Mouse (Mus musculus): ENCODE measurements around the gene Hist1h4j. TPM values are rescaled to one million over a fixed set of nuclear protein-coding genes. Genes with fewer than 3 reads are reported as not detected.

Gene Hist1h4j
- polyA plus RNA-seq, 1 experiment from 2014 or later, result 2.4 TPM

DNA sequence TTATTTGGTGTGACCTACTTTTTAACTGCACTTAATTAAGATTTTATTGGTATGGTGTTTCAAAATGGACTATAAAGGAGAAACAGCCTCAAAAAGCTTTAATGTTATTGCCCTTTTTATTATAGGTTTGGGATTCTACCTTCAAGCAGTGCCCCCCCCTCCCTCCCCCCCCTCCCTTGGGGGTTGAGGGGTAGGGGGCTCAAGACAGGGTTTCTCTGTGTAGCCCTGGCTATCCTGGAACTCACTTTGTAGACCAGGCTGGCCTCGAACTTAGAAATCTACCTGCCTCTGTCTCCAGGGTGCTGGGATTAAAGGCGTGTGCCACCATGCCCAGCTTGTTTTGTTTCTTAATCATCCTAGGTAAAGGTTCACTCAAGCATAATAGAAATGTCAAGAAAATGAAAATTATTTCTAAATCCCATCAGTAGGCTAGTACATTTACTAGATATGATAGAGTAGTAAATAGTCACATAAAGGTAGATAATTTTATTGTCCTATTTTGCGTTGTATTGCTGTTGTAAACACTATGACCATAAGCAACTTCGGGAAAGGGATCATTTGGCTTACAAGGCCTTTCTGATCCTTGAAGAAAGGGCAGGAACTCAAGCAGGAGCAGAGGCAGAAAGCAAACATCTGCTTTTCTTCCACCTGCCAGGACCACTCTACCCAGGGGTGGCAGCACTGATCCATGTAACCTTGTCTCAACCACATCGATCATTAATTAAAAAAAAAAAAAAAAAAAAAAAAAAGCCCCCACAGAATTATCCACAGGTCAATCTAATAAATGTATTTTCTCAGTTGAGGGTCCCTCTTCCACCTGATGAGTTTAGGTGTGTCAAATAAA lies 11.6 kb upstream of the Hist1h4j start:
- Histone ChIP-seq H3K4me1 (ENCODE audit: control insufficient read depth, insufficient read depth, low read length) (peaks cover 15% of the 10 kb centered on the region; the same call in 1 of the 2 replicates), H3K9me3 (ENCODE audit: control insufficient read depth, low read length) (no peaks in the 10 kb centered on the region), H3K4me2 (replicated peaks; ENCODE audit: low read depth, low read length) (peak overlapping the region; percentile 36), H3K9ac (ENCODE audit: low read depth, low read length) (peak overlapping the region; percentile 66; the same call in 1 of the 2 replicates), H3K27ac (ENCODE audit: low read depth, low read length) (peak overlapping the region; percentile 57; the same call in 1 of the 2 replicates), H3K27me3 (ENCODE audit: control insufficient read depth, insufficient read depth, low read length) (no peaks in the 10 kb centered on the region), H3K4me3 (ENCODE audit: low read length) (no peak overlapping the region), H3K36me3 (ENCODE audit: control insufficient read depth, insufficient read depth, low read length) (no peaks in the 10 kb centered on the region)
- 27% methylated on average over 5 of the region's 5 CpGs for WGBS
- ATAC-seq (ENCODE audit: low FRiP score, low TSS enrichment), result no peak

DNA sequence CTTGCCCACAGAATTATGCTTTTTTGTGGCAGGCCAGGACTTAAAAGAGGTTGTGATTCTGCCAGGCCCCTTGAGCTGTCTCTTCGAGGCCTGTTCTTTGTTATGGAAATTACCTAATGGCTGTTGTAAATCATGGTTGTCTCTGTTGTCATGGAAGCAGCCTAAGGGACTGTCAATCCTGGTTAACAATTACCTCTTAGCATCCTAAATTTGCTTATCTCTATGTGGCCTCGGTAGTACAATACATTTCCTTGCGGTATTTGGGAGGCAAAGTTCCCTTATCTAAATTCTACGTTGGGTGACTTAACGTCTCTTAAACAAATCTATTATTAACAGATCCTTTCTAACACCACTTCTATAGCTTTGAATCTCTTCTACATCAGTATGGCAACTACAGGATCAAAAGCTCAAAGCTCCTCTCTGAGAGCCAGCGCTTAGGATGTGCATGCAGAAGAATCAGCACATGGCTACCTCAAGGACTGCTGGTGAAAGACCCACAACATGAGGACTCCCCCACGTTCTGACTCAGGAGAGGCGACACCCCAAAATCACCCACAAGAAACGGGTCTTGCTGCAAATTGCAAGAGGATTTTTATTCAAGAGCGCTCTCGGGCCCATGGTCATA lies 6.8 kb upstream of the Hist1h4j start:
- Histone ChIP-seq H3K27ac (ENCODE audit: low read depth, low read length) (no peak overlapping the region), H3K9me3 (ENCODE audit: control insufficient read depth, low read length) (no peaks in the 10 kb centered on the region), H3K4me3 (ENCODE audit: low read length) (no peak overlapping the region), H3K4me1 (ENCODE audit: control insufficient read depth, insufficient read depth, low read length) (0 out of 2 replicates have a peak, but pooled peaks cover 2% of the 10 kb centered on the region), H3K9ac (ENCODE audit: low read depth, low read length) (no peak overlapping the region), H3K4me2 (replicated peaks; ENCODE audit: low read depth, low read length) (no peak overlapping the region), H3K36me3 (ENCODE audit: control insufficient read depth, insufficient read depth, low read length) (no peaks in the 10 kb centered on the region), H3K27me3 (ENCODE audit: control insufficient read depth, insufficient read depth, low read length) (no peaks in the 10 kb centered on the region)
- 32% methylated on average over 9 of the region's 11 CpGs for WGBS
- ATAC-seq (ENCODE audit: low FRiP score, low TSS enrichment), result no peak

DNA sequence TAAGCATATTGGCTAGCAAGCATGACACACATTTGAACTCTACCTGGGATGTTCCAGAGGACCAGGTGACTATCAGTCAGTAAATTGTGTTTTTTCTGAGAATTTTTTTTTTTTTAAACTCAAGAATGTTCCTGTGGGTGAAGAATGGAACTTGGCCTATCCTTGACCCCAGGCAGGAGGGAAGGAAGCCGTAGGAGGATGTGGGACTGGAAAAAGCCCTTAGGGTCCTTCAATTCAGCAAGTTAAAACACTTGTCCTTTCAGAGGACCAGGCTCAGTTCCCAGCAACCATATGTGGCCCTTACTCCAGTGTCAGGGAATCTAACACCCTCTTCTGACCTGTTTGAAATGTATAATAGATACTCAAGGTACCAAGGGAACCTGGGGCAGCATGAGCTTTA lies 5.3 kb upstream of the Hist1h4j start:
- no peaks in the 10 kb centered on the region for H3K36me3 ChIP-seq (ENCODE audit: control insufficient read depth, insufficient read depth, low read length)
- no peak overlapping the region for H3K4me2 ChIP-seq (replicated peaks; ENCODE audit: low read depth, low read length)
- H3K27me3 ChIP-seq (ENCODE audit: control insufficient read depth, insufficient read depth, low read length), result no peaks in the 10 kb centered on the region
- H3K9ac ChIP-seq (ENCODE audit: low read depth, low read length), result no peak overlapping the region
- no peak for ATAC-seq (ENCODE audit: low FRiP score, low TSS enrichment)
- H3K4me1 ChIP-seq (ENCODE audit: control insufficient read depth, insufficient read depth, low read length), result 0 out of 2 replicates have a peak, but pooled peaks cover 2% of the 10 kb centered on the region
- no peak overlapping the region for H3K4me3 ChIP-seq (ENCODE audit: low read length)
- WGBS, result 39% methylated on average over 1 of the region's 1 CpGs
- no peak overlapping the region for H3K27ac ChIP-seq (ENCODE audit: low read depth, low read length)
- H3K9me3 ChIP-seq (ENCODE audit: control insufficient read depth, low read length), result no peaks in the 10 kb centered on the region

DNA sequence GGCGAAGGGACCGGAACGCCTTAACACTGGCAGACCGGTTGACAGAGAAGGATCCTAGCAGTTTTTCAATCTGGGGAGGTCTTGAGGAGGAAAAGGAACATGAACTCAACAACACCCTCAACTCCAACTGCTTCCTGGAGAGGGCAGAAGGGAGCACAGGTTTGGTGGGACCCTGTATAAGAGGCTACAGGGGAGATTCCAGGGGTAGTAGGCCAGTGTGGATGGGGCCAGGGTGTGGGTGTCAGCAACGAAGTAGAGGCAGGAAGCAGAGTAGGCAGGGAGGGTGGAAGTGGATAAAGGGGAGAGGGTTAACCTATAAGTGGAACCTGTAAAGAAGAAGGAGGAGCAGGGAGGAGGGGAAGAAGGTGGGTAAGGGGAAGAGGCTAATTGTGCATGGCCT lies 1.4 kb upstream of the Hist1h4j start:
- no peak overlapping the region for H3K4me2 ChIP-seq (replicated peaks; ENCODE audit: low read depth, low read length)
- H3K9me3 ChIP-seq (ENCODE audit: control insufficient read depth, low read length), result no peaks in the 10 kb centered on the region
- no peak overlapping the region for H3K9ac ChIP-seq (ENCODE audit: low read depth, low read length)
- peak overlapping the region; percentile 91 for H3K27ac ChIP-seq (ENCODE audit: low read depth, low read length)
- H3K27me3 ChIP-seq (ENCODE audit: control insufficient read depth, insufficient read depth, low read length), result no peaks in the 10 kb centered on the region
- no peaks in the 10 kb centered on the region for H3K36me3 ChIP-seq (ENCODE audit: control insufficient read depth, insufficient read depth, low read length)
- peak; percentile 38 for ATAC-seq (ENCODE audit: low FRiP score, low TSS enrichment)
- H3K4me1 ChIP-seq (ENCODE audit: control insufficient read depth, insufficient read depth, low read length), result no peaks in the 10 kb centered on the region
- 64% methylated on average over 5 of the region's 5 CpGs for WGBS
- H3K4me3 ChIP-seq (ENCODE audit: low read length), result no peak overlapping the region

DNA sequence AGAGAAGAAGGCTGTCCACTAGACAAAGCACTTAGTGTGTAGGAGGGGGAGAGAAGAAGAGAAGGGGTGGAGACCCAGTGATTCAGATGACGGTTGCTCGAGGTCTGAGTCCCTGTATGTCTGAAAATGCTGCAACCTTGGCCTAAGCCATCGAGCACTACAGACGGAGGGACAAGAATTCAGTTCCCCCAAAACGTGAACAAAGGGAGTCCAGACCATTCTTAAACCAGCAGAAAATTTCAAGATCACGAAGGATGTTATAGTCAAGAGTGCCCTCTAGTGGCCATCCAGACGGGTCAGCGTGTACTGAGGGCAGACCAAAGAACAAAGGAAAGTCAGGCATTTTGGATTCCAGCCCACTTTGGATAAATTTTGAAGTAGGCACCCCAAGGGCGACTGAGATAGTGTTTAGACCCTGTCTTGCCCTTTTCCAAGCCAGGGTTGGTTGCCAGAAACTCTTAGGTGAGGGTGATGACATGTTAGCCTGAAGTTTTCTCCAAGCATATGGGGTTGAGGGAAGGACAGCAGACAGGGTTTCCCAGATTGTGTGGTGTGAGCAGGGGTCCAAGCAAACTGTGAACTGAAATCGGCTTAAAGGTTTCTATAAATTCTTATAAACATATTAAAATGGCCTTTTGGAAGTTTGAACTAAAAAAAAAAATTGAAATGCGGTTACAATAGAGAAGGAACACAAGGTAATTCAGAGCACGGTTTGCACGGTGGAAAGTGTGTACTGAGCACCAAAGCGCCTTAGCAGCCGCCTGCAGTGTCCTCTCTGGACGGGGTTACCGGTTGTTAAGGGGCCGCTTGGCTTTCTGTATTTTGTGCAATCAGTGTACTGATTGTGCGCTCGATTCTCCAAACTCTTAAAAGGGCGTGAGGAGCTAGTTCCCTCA lies 606 bp upstream of the Hist1h4j start:
- ATAC-seq (ENCODE audit: low FRiP score, low TSS enrichment), result peak; percentile 81
- H3K27me3 ChIP-seq (ENCODE audit: control insufficient read depth, insufficient read depth, low read length), result no peaks in the 10 kb centered on the region
- peak overlapping the region; percentile 91 for H3K27ac ChIP-seq (ENCODE audit: low read depth, low read length)
- H3K4me1 ChIP-seq (ENCODE audit: control insufficient read depth, insufficient read depth, low read length), result no peaks in the 10 kb centered on the region
- no peaks in the 10 kb centered on the region for H3K9me3 ChIP-seq (ENCODE audit: control insufficient read depth, low read length)
- H3K9ac ChIP-seq (ENCODE audit: low read depth, low read length), result peak overlapping the region; percentile 74
- peak overlapping the region; percentile 58 for H3K4me3 ChIP-seq (ENCODE audit: low read length)
- under 1% methylated on average over 21 of the region's 21 CpGs for WGBS
- no peaks in the 10 kb centered on the region for H3K36me3 ChIP-seq (ENCODE audit: control insufficient read depth, insufficient read depth, low read length)
- H3K4me2 ChIP-seq (replicated peaks; ENCODE audit: low read depth, low read length), result peak overlapping the region; percentile 44

DNA sequence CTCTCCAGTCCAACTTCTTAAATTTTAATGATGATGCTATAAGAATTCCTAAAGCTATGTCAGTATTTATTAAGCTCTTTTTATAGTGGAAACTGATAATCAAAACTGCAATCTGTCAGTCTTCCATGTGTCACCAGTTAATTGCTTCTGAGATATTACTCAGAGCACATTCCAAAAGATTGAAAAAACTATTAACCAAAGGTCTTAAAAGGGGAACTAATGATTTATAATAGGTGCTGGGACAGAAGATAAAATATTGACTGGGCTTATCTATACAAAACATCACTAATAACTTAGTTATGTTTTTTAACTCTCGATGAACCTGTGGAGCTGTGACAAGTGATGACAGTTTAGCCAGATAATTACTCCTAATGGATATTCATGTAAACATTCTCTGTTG lies 10.1 kb downstream of the Hist1h4j start:
- H3K4me3 ChIP-seq (ENCODE audit: low read length), result no peak overlapping the region
- peaks cover 6% of the 10 kb centered on the region; the same call in 1 of the 2 replicates for H3K4me1 ChIP-seq (ENCODE audit: control insufficient read depth, insufficient read depth, low read length)
- no peak overlapping the region for H3K9ac ChIP-seq (ENCODE audit: low read depth, low read length)
- WGBS, result 73% methylated on average over 1 of the region's 1 CpGs
- no peak for ATAC-seq (ENCODE audit: low FRiP score, low TSS enrichment)
- H3K27me3 ChIP-seq (ENCODE audit: control insufficient read depth, insufficient read depth, low read length), result no peaks in the 10 kb centered on the region
- H3K4me2 ChIP-seq (replicated peaks; ENCODE audit: low read depth, low read length), result no peak overlapping the region
- H3K9me3 ChIP-seq (ENCODE audit: control insufficient read depth, low read length), result no peaks in the 10 kb centered on the region
- no peak overlapping the region for H3K27ac ChIP-seq (ENCODE audit: low read depth, low read length)
- no peaks in the 10 kb centered on the region for H3K36me3 ChIP-seq (ENCODE audit: control insufficient read depth, insufficient read depth, low read length)

DNA sequence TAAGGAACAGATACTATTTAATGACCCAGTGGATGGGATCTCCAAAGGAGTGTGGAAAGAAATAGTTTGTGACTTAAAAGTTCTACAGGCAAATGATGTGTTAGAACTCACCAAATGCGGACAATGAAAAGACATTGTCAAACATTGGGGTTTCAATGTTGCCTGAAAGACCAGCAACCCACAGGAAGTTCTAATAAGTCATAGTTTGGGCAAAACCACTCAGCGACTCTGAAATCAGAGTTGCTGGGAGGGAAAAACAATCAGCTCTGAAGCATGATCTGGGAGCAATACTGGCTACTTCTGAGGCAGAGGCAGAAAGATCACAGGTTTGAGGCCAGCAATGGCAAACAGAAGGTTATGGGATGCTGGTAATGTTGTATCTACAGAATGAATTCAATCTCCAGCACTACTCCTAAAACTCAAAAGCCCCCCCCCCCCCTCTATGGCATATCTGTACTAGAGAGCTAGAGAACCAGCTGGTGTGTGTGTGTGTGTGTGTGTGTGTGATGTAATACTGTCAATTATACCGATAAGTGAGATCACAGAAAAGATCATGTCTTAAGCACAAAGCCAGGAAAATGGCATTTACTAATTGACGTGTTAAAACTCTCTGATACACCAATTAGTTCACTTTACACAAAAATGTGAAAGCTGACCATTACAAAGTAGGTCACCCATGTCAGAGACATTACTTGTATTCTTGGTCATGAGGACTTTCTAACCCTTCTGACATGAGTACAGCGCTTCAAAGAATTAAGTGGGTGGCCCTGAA lies 14.7 kb downstream of the Hist1h4j start:
- Histone ChIP-seq H3K9ac (ENCODE audit: low read depth, low read length) (peak overlapping the region; percentile 77), H3K36me3 (ENCODE audit: control insufficient read depth, insufficient read depth, low read length) (no peaks in the 10 kb centered on the region), H3K9me3 (ENCODE audit: control insufficient read depth, low read length) (no peaks in the 10 kb centered on the region), H3K4me3 (ENCODE audit: low read length) (peak overlapping the region; percentile 63), H3K4me1 (ENCODE audit: control insufficient read depth, insufficient read depth, low read length) (peaks cover 16% of the 10 kb centered on the region), H3K27me3 (ENCODE audit: control insufficient read depth, insufficient read depth, low read length) (no peaks in the 10 kb centered on the region), H3K27ac (ENCODE audit: low read depth, low read length) (peak overlapping the region; percentile 96), H3K4me2 (replicated peaks; ENCODE audit: low read depth, low read length) (peak overlapping the region; percentile 74)
- 7% methylated on average over 5 of the region's 5 CpGs for whole genome bisulfite sequencing
- ATAC-seq (ENCODE audit: low FRiP score, low TSS enrichment), result no peak

All from kidney, embryonic 14.5 days (tissue).